Mouse (Mus musculus): ENCODE results near the gene Gm9736.

GRCm38 (mm10) chr10:77794976-77795375 is 43.8 kb upstream of the Gm9736 start, which contains the start of gene Gm9639:
- TF ChIP-seq CTCF (IDR thresholded peaks at IDR 0.05; ENCODE audit: low read depth) (no peak), EP300 (IDR thresholded peaks at IDR 0.05; ENCODE audit: low read depth) (no peak)

Data from liver, postnatal 0 days (tissue).